Mouse (Mus musculus) lung, postnatal 10 days (tissue): ENCODE results near the gene Adap1.

ENCODE experiments used
- DNase-seq: peaks from one replicate; pipeline ENCODE4 v3.0.0; 2021

Adap1 gene

GRCm38 (mm10) chr5:139325395-139325966 is at the start of gene Adap1:
Gene Adap1, minus strand, starts transcription at chr5:139325622.
- DNase-seq = peak; percentile 69

- no peak for DNase-seq
Observed at GRCm38 (mm10) chr5:139374841-139375240, 49.4 kb upstream of the Adap1 start.

GRCm38 (mm10) chr5:139373889-139374444 is 48.5 kb upstream of the Adap1 start:
- no peak for DNase-seq

- DNase-seq = no peak
Observed at GRCm38 (mm10) chr5:139373126-139373525, 47.7 kb upstream of the Adap1 start.

- DNase-seq = peak; percentile 97
Observed at GRCm38 (mm10) chr5:139371631-139372401, 46.4 kb upstream of the Adap1 start.

GRCm38 (mm10) chr5:139371118-139371517 is 45.7 kb upstream of the Adap1 start:
- no peak for DNase-seq

GRCm38 (mm10) chr5:139370336-139370735 is 44.9 kb upstream of the Adap1 start:
- no peak for DNase-seq

GRCm38 (mm10) chr5:139368638-139369320 is 43.4 kb upstream of the Adap1 start:
- no peak for DNase-seq

GRCm38 (mm10) chr5:139367884-139368458 is 42.5 kb upstream of the Adap1 start:
- DNase-seq = no peak

GRCm38 (mm10) chr5:139366484-139366883 is 41.1 kb upstream of the Adap1 start:
- DNase-seq = no peak

GRCm38 (mm10) chr5:139365827-139366226 is 40.4 kb upstream of the Adap1 start:
- no peak for DNase-seq

- DNase-seq = peak; percentile 89
Observed at GRCm38 (mm10) chr5:139364911-139365571, 39.6 kb upstream of the Adap1 start.

- peak; percentile 95 for DNase-seq
Observed at GRCm38 (mm10) chr5:139364260-139364910, 39.0 kb upstream of the Adap1 start.

- peak; percentile 50 for DNase-seq
Observed at GRCm38 (mm10) chr5:139363858-139364257, 38.4 kb upstream of the Adap1 start.

GRCm38 (mm10) chr5:139359244-139359643 is 33.8 kb upstream of the Adap1 start:
- no peak for DNase-seq

GRCm38 (mm10) chr5:139358653-139359052 is 33.2 kb upstream of the Adap1 start:
- DNase-seq = peak; percentile 68

- peak; percentile 89 for DNase-seq
Observed at GRCm38 (mm10) chr5:139355235-139355772, 29.9 kb upstream of the Adap1 start.

- DNase-seq = no peak
Observed at GRCm38 (mm10) chr5:139353946-139354345, 28.5 kb upstream of the Adap1 start.

GRCm38 (mm10) chr5:139353496-139353895 is 28.1 kb upstream of the Adap1 start:
- peak; percentile 55 for DNase-seq

GRCm38 (mm10) chr5:139352317-139352716 is 26.9 kb upstream of the Adap1 start, which contains the start of gene Cyp2w1:
Gene Cyp2w1, plus strand, starts transcription at chr5:139352617.
- no peak for DNase-seq

GRCm38 (mm10) chr5:139351628-139352027 is 26.2 kb upstream of the Adap1 start:
- DNase-seq = no peak

- DNase-seq = no peak
Observed at GRCm38 (mm10) chr5:139351134-139351533, 25.7 kb upstream of the Adap1 start, which contains the start of gene Cox19. Gene Cox19, minus strand, starts transcription at chr5:139351418.
